Mouse (Mus musculus) embryo, embryonic 10.5 days (tissue): ENCODE measurements at regions not wholly inside any gene's neighbourhood (a gene's known extent, or its start where the extent isn't known, plus 50 kb on each side); places are given as distances from the start of the nearest gene placed in this dataset.
A peak's percentile ranks its signal among the peaks of the same experiment; 100 is the strongest.

Experiments
- DNase-seq: peaks from one replicate; pipeline ENCODE4 v3.0.0-alpha.2; 2015; ENCODE audit warnings: low spot score

DNA sequence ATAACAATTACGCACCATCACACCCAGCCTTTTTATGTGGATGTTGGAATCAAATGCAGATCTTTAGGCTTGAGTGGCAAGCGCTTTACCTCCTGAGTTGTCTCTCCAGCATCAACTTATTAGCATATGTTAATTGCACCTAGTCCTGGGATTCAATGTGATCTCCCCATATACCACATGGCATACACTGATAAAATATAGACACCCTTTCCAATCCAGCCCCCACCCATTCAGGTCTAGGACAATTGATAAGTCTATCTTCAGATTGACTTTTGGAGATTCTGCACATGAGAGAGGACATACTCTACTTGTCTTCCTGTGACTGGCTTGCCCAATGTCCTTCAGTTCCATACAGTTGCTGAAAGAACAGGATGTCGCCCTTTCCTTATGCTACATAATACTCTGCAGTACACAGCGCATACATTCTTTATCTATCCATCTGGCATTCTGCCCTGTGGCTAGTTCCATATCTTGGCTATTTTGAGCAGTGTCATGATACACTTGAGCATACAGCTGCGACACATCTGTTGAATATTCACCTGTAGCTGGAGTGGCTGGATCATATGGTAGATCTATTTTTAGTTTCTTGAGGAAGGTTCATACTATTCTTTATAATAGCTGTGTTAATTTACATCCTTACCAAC is 120.3 kb downstream of the Gsdmc2 start:
- no peak for DNase-seq

DNA sequence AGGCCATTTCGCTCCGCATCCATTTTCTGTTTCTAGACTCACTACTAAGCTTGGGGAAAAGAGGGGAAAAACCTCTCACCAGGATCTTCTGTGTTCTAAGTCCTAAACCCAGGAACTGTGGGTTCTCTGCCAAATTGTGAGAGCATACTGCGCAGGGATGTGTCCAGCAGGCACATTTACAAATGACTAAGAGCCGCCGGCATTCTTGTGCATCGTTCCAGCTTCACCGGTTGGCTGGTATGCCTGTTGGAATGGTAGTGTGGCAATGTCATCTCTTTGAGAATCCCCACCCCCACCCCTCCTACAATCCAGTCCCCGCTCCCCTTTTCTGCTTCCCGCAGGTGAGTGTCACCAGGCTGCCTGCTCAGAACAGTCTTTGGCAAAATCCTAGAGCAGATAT is 122.0 kb downstream of the Gsdmc2 start:
- no peak for DNase-seq

- peak; percentile 77 for DNase-seq
Measured at GRCm38 (mm10) chr15:63721669-63722357, 123.2 kb downstream of the Gsdmc2 start.

DNA sequence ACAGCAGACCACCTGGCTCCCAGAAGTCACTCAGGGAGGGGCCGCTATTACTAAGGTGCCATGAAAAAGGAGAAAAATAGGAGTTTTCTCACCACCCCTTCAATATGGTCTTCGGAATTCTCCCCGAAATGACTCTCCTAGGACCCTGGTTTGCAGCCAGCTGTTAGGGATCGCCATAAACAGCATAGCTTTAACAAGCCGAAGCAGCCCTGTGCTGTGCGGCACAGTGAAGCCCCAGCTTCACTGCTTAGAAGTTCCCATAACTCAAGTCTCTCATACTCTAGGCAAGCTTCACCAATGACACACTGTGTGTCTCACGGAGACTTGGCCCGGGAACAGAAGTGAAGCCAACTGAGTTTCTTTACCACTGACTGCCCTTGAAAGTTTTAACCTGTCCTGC is 127.2 kb downstream of the Gsdmc2 start:
- DNase-seq: no peak

DNA sequence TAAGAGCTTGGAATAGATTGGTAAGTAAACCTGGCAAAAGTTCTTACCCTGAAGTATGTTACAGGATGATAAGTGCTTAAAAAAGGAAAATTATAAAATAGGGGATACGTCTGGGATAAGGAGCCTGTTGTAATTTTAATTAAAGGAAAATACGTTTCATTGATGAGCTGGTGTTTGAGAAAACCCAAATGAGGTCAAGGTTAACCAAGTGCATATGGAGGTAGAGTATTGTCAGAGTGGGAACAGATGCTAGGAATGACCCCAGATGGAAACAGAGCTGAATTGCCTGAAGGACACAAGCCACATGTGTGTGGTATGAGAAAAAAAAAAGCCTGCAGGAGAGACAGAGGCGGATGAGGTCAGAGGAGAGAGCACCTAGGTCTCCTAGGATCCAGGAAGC is 131.3 kb downstream of the Gsdmc2 start:
- DNase-seq: peak; percentile 58

GRCm38 (mm10) chr15:63710381-63710780 is 134.6 kb downstream of the Gsdmc2 start:
- no peak for DNase-seq

DNA sequence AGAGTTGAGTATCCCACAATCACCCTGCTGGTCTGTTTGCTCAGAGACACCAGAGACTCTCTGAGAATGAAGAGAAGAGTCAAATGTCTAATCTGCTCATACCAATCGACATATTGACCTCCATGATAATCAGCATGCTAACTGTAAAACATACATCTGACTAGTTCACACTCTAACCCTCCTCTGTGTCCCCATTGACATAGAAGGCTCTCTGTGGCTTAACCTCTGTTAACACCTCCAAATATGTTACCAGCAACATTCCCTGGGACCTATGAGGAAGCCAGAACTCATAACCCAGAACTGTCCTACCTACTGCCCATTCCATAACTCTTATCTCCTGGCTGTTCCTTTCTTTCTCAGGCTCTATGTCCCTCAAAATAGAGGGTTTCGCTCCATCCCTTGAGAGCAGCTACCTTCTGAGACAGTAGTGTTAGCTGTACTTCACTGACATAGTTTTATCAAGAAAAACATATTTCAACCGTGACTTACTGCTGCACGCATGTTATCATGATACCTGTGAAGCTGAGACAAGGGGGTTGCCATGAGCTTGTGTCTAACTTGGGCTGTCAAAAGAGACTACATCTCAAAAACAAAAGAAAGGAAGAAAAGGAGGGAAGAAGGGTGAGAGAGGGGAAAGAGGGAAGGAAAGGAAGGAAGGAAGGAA is 135.6 kb downstream of the Gsdmc2 start:
- no peak for DNase-seq

GRCm38 (mm10) chr15:63704636-63705035 is 140.3 kb downstream of the Gsdmc2 start:
- DNase-seq: no peak

GRCm38 (mm10) chr15:63697831-63698230 is 147.1 kb downstream of the Gsdmc2 start:
- no peak for DNase-seq

GRCm38 (mm10) chr15:63694150-63694549 is 150.8 kb downstream of the Gsdmc2 start:
- no peak for DNase-seq

GRCm38 (mm10) chr15:63693561-63693960 is 151.4 kb downstream of the Gsdmc2 start:
- no peak for DNase-seq

GRCm38 (mm10) chr15:63692491-63693295 is 152.3 kb downstream of the Gsdmc2 start:
- DNase-seq: peak; percentile 37

DNA sequence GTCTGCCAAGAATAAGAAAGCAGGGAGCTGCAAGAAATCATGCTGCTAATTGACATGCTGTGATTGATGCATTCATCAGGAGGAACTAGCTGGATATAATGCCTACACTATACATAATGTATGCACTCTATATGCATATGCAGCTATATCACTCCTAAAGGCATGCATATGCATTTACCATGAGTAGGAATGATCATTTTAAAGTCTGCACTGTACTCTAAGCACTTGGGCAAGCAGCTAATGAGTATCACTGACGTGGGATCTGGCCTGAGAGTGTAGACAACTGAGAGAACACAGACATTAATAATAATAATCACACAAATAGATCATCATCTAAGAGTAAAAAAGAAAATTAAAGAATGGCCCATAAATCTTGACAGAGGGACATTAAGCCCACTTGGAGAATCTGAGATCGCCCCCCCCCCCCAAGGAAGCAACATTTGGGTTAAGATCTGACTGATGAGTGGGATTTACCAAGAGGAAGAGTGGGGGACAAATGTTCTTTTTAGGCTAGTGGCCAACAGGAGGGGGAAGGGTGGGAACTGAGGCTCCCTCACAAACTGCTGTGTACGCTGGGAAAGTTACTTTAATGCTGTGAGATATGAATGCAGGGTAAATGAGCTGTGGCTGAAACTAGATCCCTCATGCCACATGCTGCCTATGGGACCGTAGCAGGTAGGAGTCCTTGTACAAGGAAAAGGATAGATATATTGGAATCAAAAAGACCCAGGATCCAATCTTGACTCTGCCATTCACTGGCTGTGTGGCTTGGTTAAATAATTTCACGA is 155.0 kb downstream of the Gsdmc2 start:
- DNase-seq: no peak

DNA sequence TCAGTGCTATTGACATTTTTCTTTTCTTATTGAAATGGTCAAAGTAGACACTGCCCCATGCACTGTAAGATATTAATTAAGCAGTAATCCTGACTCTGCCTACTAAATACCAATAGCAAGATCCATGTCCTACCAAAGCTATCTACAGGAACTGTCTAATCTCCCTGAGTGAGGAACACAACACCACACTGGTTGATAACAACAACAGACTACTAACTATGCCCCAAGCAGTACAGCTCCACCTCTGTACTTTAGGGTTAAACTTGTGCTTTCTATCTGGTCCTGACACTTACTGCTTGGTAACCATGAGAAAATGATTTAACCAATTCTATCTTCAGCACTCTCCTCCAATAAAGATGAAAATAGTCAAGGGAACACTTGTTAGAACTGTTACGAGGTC is 157.1 kb downstream of the Gsdmc2 start:
- no peak for DNase-seq

- no peak for DNase-seq
Measured at GRCm38 (mm10) chr15:63686954-63687562, 157.9 kb downstream of the Gsdmc2 start.

DNA sequence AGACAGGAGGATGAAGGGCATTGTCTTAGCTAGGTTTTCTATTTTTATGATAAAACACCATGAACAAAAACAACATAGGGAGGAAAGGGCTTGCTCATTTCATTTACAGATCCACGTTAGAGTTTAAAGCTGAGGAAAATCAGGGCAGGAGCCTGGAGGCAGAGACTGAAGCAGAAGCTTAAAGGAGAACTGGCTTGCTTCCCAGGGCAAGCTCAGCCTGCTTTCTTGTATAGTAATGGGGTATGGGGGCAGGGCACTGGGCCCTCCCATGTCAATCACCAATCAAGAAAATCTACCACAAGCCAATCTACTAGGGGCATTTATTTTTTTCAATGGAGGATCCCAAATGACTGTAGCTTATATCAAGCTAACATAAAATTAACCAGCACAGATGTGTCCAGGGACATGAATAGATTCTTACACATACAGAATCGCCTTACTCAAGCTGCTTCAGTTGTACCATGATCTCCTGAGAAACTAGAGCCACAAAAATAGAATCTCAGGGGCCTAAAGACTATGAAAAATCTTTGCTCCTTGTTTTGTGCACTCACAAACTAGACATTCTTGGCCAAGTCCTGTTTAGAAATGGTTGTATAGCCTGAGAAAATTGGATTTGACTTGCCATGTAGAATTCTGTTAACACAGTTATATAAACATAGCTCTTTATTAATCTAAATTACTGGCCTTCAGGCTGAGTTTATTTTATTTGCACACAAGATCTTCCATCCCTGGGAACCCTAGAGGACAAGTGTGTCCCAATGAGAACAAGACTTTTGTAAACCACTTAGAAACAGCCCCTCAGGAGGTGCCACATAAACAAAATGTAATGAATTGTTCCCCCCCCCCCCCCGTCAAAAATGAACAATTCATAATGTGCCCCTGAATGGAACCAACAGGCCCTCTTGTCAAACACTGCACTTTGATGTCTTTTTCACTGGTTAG is 164.7 kb downstream of the Gsdmc2 start:
- DNase-seq: no peak

- no peak for DNase-seq
Measured at GRCm38 (mm10) chr15:63678921-63679320, 166.1 kb downstream of the Gsdmc2 start.

DNA sequence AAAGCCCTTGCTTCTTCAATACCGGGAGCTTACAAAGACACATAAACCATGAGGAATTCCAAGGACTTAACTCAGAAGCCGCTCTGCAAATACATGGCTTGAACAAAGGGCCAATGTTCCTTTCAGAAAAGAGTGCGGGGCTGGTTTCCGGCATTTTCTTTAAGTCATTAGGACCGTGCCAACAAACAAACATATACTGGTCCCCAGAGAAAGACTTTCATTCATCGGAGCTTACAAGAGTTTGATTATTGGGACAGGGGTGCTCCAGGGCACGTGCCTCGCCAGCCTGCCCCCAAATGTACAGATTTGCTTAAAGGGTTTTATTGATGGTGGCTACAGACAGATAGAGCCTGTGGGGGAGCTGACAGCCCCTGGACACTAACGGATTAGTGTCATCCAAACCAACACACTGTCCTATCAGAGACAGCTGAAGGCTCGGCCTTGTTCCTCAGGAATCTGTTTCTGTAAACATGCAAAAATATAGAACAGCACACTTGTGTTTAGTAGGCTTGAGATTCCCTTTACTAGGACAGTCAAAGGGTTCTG is 169.4 kb downstream of the Gsdmc2 start:
- DNase-seq: peak; percentile 45

GRCm38 (mm10) chr15:63674404-63674803 is 170.6 kb downstream of the Gsdmc2 start:
- no peak for DNase-seq

GRCm38 (mm10) chr15:63671081-63671480 is 173.9 kb downstream of the Gsdmc2 start:
- no peak for DNase-seq
